15 mouse cellular contexts compared by ENCODE assay signal in genomic region chr2:132176289-132176848, GRCm38 (mm10). TPM values are rescaled to one million over a fixed set of nuclear protein-coding genes. Genes with fewer than 3 reads are reported as not detected.
DNase-seq lines count a peak whose midpoint lies in the region; ATAC-seq and TF ChIP-seq lines count a peak whose summit lies in the region.
"Had no signal": no experiment of that assay in that cellular context is flagged by ENCODE, and none has a peak within 500 bp of the region (broad histone marks: within the 10 kb centered on the region; RNA-seq: fewer than 3 reads in every experiment).

No protein-coding gene starts in this region.

- H3K27ac ChIP-seq in forebrain, postnatal 0 days (ENCODE audit: low read depth, low read length): no peak overlapping the region
- no peak overlapping the region for H3K27ac ChIP-seq in forebrain, embryonic 14.5 days (ENCODE audit: low read depth, low read length)
- H3K27ac ChIP-seq: hindbrain, embryonic 15.5 days; liver, embryonic 12.5 days; macrophage; midbrain, embryonic 15.5 days; neural tube, embryonic 12.5 days had no signal

- intact Hi-C loops in heart, postnatal 36 days (cut with DNase I): no loop called here

- H3K9me3 ChIP-seq in forebrain, postnatal 0 days (ENCODE audit: low read length): no peaks in the 10 kb centered on the region
- no peaks in the 10 kb centered on the region for H3K9me3 ChIP-seq in forebrain, embryonic 14.5 days (replicated peaks; ENCODE audit: control insufficient read depth, low read length)
- H3K9me3 ChIP-seq: hindbrain, embryonic 15.5 days; liver, embryonic 12.5 days; midbrain, embryonic 15.5 days; neural tube, embryonic 12.5 days had no signal

- peak; percentile 68 for ATAC-seq in forebrain, postnatal 0 days
- ATAC-seq in forebrain, embryonic 14.5 days: no peak
- ATAC-seq in activated CD4-positive, CD25-positive, alpha-beta regulatory T cell, adult 4 months: no peak
- ATAC-seq: liver, embryonic 12.5 days; midbrain, embryonic 15.5 days had no signal

- H3K36me3 ChIP-seq in forebrain, postnatal 0 days (ENCODE audit: insufficient read depth): no peaks in the 10 kb centered on the region
- no peaks in the 10 kb centered on the region for H3K36me3 ChIP-seq in forebrain, embryonic 14.5 days (ENCODE audit: control insufficient read depth, insufficient read depth, low read length)
- H3K36me3 ChIP-seq: hindbrain, embryonic 15.5 days; liver, embryonic 12.5 days; midbrain, embryonic 15.5 days; neural tube, embryonic 12.5 days had no signal

- no peak overlapping the region for H3K4me3 ChIP-seq in forebrain, postnatal 0 days (ENCODE audit: low read depth, low read length)
- no peak overlapping the region for H3K4me3 ChIP-seq in forebrain, embryonic 14.5 days (ENCODE audit: low read depth, low read length)
- H3K4me3 ChIP-seq: hindbrain, embryonic 15.5 days; liver, embryonic 12.5 days; midbrain, embryonic 15.5 days; neural tube, embryonic 12.5 days had no signal

- WGBS in forebrain, postnatal 0 days: 63% methylated on average over 3 of the region's 3 CpGs
- WGBS in forebrain, embryonic 14.5 days: 84% methylated on average over 3 of the region's 3 CpGs

- no peak for TF ChIP-seq CTCF in forebrain, postnatal 0 days (IDR thresholded peaks at IDR 0.05; ENCODE audit: low read depth)

- peak; percentile 9 for DNase-seq in forebrain, postnatal 0 days
- no peak for DNase-seq in forebrain, embryonic 14.5 days (ENCODE audit: low spot score)
- peak; percentile 13 for DNase-seq in right cerebral cortex, adult 18-20 months
- no peak for DNase-seq in right cerebral cortex, postnatal 36 days (ENCODE audit: low spot score in 2 of 2)
- peak; percentile 37 to 38 for DNase-seq in heart, postnatal 36 days
- DNase-seq in kidney, adult 11 months: no peak
- no peak for DNase-seq in lung, postnatal 25 days (ENCODE audit: low spot score)
- DNase-seq: kidney, postnatal 36 days; right cerebral cortex, postnatal 25 days had no signal

- no peaks in the 10 kb centered on the region for H3K27me3 ChIP-seq in forebrain, postnatal 0 days (ENCODE audit: insufficient read depth, low read length)
- no peaks in the 10 kb centered on the region for H3K27me3 ChIP-seq in forebrain, embryonic 14.5 days (replicated peaks; ENCODE audit: control insufficient read depth, insufficient read depth, low read length)
- H3K27me3 ChIP-seq: hindbrain, embryonic 15.5 days; liver, embryonic 12.5 days; midbrain, embryonic 15.5 days; neural tube, embryonic 12.5 days had no signal

- no peak overlapping the region for H3K4me2 ChIP-seq in forebrain, postnatal 0 days (ENCODE audit: low read depth)
- no peak overlapping the region for H3K4me2 ChIP-seq in forebrain, embryonic 14.5 days (ENCODE audit: low read length)
- H3K4me2 ChIP-seq: hindbrain, embryonic 15.5 days; liver, embryonic 12.5 days; midbrain, embryonic 15.5 days; neural tube, embryonic 12.5 days had no signal

- no peak overlapping the region for H3K9ac ChIP-seq in forebrain, postnatal 0 days
- H3K9ac ChIP-seq in forebrain, embryonic 14.5 days (ENCODE audit: low read length): no peak overlapping the region
- H3K9ac ChIP-seq: hindbrain, embryonic 15.5 days; liver, embryonic 12.5 days; midbrain, embryonic 15.5 days; neural tube, embryonic 12.5 days had no signal

- H3K4me1 ChIP-seq in forebrain, postnatal 0 days (ENCODE audit: insufficient read depth): no peaks in the 10 kb centered on the region
- H3K4me1 ChIP-seq in forebrain, embryonic 14.5 days (ENCODE audit: control insufficient read depth, insufficient read depth, low read length): no peaks in the 10 kb centered on the region
- H3K4me1 ChIP-seq: hindbrain, embryonic 15.5 days; liver, embryonic 12.5 days; midbrain, embryonic 15.5 days; neural tube, embryonic 12.5 days had no signal

RNA-seq across cellular contexts. Expression of gene Slc23a2, which starts 31.5 kb away (rescaled TPM):
- total RNA-seq in forebrain, postnatal 0 days (2014; rRNA removed): 49.2 and 57.2 TPM in 2 replicates
- 29.0 and 36.2 TPM in 2 replicates for polyA plus RNA-seq in forebrain, postnatal 0 days (2015; fragmentation: Nextera tagmentation; extraction: Ambion mirVana)
- 19.3 and 25.3 TPM in 2 replicates for polyA plus RNA-seq in forebrain, embryonic 14.5 days (2014; fragmentation: Nextera tagmentation; extraction: Ambion mirVana)
- 10 to 100 TPM; 13.0 to 14.1 TPM for total RNA-seq in heart, postnatal 36 days (2021)
- polyA plus RNA-seq in activated CD4-positive, CD25-positive, alpha-beta regulatory T cell, adult 4 months (2017; shearing (Covaris generic)): 10 to 100 TPM in 1 of 2 experiments, 1 to 10 TPM in 1; 9.8 to 11.1 TPM

Comparison
In these comparisons a context has a peak if more than half of its experiments do, and no peak if none do; other contexts are left out.
1. DNase-seq: peak in forebrain, postnatal 0 days (single experiment), right cerebral cortex, adult 18-20 months (single experiment) and heart, postnatal 36 days (2 of 2); none in forebrain, embryonic 14.5 days (single experiment), right cerebral cortex, postnatal 36 days (0 of 2), kidney, adult 11 months (single experiment) and lung, postnatal 25 days (single experiment).